Mouse (Mus musculus) hindbrain, embryonic 14.5 days (tissue): ENCODE measurements around the gene Bckdhb. TPM values are rescaled to one million over a fixed set of nuclear protein-coding genes. Genes with fewer than 3 reads are reported as not detected.

Experiments used
- ATAC-seq: fragments of 200-750 bp; cut with Nextera tagmentation; 2 replicates; pipeline ENCODE4 v1.8.0; 2017; ENCODE audit warnings: moderate number of reproducible peaks, mild to moderate bottlenecking, moderate TSS enrichment, moderate library complexity; ENCODE audit not compliant: low FRiP score
- DNase-seq: peaks from one replicate; pipeline ENCODE4 v3.0.0-alpha.2; 2015; ENCODE audit warnings: low spot score
- H3K27ac ChIP-seq: fragments of 300-500 bp; sonication (generic); 2 replicates; pipeline ENCODE4 v1.5.1; 2014; ENCODE audit warnings: mild to moderate bottlenecking, moderate library complexity
- H3K27me3 ChIP-seq: fragments of 300-500 bp; sonication (generic); 2 replicates; pipeline ENCODE4 v1.6.1; 2014; ENCODE audit warnings: mild to moderate bottlenecking, low read length, mixed read lengths; ENCODE audit not compliant: control insufficient read depth, insufficient read depth
- H3K36me3 ChIP-seq: fragments of 300-500 bp; sonication (generic); replicated peaks from 2 replicates; pipeline ENCODE4 v1.6.1; 2014; ENCODE audit not compliant: control insufficient read depth, insufficient read depth
- H3K4me1 ChIP-seq: fragments of 300-500 bp; sonication (generic); replicated peaks from 2 replicates; pipeline ENCODE4 v1.6.1; 2014; ENCODE audit warnings: antibody characterized with exemption, low read length, mixed read lengths; ENCODE audit not compliant: control insufficient read depth, insufficient read depth
- H3K4me2 ChIP-seq: fragments of 300-500 bp; sonication (generic); replicated peaks from 2 replicates; pipeline ENCODE4 v1.6.1; 2014; ENCODE audit warnings: mild to moderate bottlenecking, moderate library complexity
- H3K4me3 ChIP-seq: fragments of 300-500 bp; sonication (generic); replicated peaks from 2 replicates; pipeline ENCODE4 v1.5.1; 2014; ENCODE audit warnings: mild to moderate bottlenecking, low read length
- H3K9ac ChIP-seq: fragments of 300-500 bp; sonication (generic); 2 replicates; pipeline ENCODE4 v1.6.1; 2014
- H3K9me3 ChIP-seq: fragments of 300-500 bp; sonication (generic); 2 replicates; pipeline ENCODE4 v1.6.1; 2016; ENCODE audit warnings: low read length; ENCODE audit not compliant: control insufficient read depth
- WGBS: fragments of 180-500 bp; shearing (Covaris S2); extraction: QIAGEN DNeasy Blood & Tissue Kit; methylation state at CpG from one replicate; pipeline ENCODE4 v1.1.7; 2014; 5-methylcytosine and 5-hydroxymethylcytosine counted together
- polyA plus RNA-seq: library from polyadenylated mRNA; unstranded; fragments of >200 nt; fragmentation: Nextera tagmentation; extraction: Ambion mirVana; gene quantifications from 2 replicates; pipeline ENCODE4 v1.2.1, GENCODE M21; 2014

Bckdhb gene
- polyA plus RNA-seq, 1 experiment from 2014 or later = 32.5 TPM

- H3K4me3 ChIP-seq = no peak overlapping the region
- H3K27ac ChIP-seq = no peak overlapping the region
- no peaks in the 10 kb centered on the region for H3K27me3 ChIP-seq
- H3K4me2 ChIP-seq = no peak overlapping the region
- no peaks in the 10 kb centered on the region for H3K9me3 ChIP-seq
- no peaks in the 10 kb centered on the region for H3K4me1 ChIP-seq
- peak; percentile 95 for DNase-seq
- peak; percentile 91 for ATAC-seq
- WGBS = 58% methylated on average over 15 of the region's 15 CpGs
- H3K36me3 ChIP-seq = no peaks in the 10 kb centered on the region
- H3K9ac ChIP-seq = no peak overlapping the region
Observed at GRCm38 (mm10) chr9:83956632-83957314, 31.8 kb downstream of the Bckdhb start.

- DNase-seq (peak; percentile 71), ATAC-seq (peak; percentile 82; the same call in 1 of the 2 replicates)
- H3K4me3 ChIP-seq = no peak overlapping the region
- H3K27ac ChIP-seq = peak overlapping the region; percentile 59; the same call in 1 of the 2 replicates
- 49% methylated on average over 10 of the region's 10 CpGs for WGBS
- H3K4me2 ChIP-seq = no peak overlapping the region
- H3K36me3 ChIP-seq = no peaks in the 10 kb centered on the region
- no peaks in the 10 kb centered on the region for H3K27me3 ChIP-seq
- H3K9me3 ChIP-seq = no peaks in the 10 kb centered on the region
- no peak overlapping the region for H3K9ac ChIP-seq
- H3K4me1 ChIP-seq = 0 out of 2 replicates have a peak, but pooled peaks cover 2% of the 10 kb centered on the region
Observed at GRCm38 (mm10) chr9:83962098-83963086, 37.4 kb downstream of the Bckdhb start.

GRCm38 (mm10) chr9:83963296-83963695, 38.4 kb downstream of the Bckdhb start:
- Histone ChIP-seq H3K4me2 (no peak overlapping the region), H3K27ac (no peak overlapping the region), H3K27me3 (no peaks in the 10 kb centered on the region), H3K36me3 (no peaks in the 10 kb centered on the region), H3K4me3 (no peak overlapping the region), H3K9me3 (no peaks in the 10 kb centered on the region), H3K4me1 (0 out of 2 replicates have a peak, but pooled peaks cover 2% of the 10 kb centered on the region), H3K9ac (no peak overlapping the region)
- DNase-seq (no peak), ATAC-seq (no peak)
- 80% methylated on average over 10 of the region's 10 CpGs for WGBS

GRCm38 (mm10) chr9:83964376-83964775, 39.4 kb downstream of the Bckdhb start:
- 94% methylated on average over 4 of the region's 4 CpGs for WGBS
- no peaks in the 10 kb centered on the region for H3K9me3 ChIP-seq
- no peak overlapping the region for H3K27ac ChIP-seq
- ATAC-seq (no peak), DNase-seq (no peak)
- no peak overlapping the region for H3K9ac ChIP-seq
- H3K36me3 ChIP-seq = no peaks in the 10 kb centered on the region
- no peak overlapping the region for H3K4me2 ChIP-seq
- no peaks in the 10 kb centered on the region for H3K27me3 ChIP-seq
- no peak overlapping the region for H3K4me3 ChIP-seq
- 0 out of 2 replicates have a peak, but pooled peaks cover 2% of the 10 kb centered on the region for H3K4me1 ChIP-seq

- H3K27ac ChIP-seq = no peak overlapping the region
- no peak overlapping the region for H3K4me2 ChIP-seq
- no peaks in the 10 kb centered on the region for H3K9me3 ChIP-seq
- H3K4me1 ChIP-seq = no peaks in the 10 kb centered on the region
- H3K27me3 ChIP-seq = no peaks in the 10 kb centered on the region
- ATAC-seq (no peak), DNase-seq (no peak)
- H3K4me3 ChIP-seq = no peak overlapping the region
- H3K36me3 ChIP-seq = no peaks in the 10 kb centered on the region
- 80% methylated on average over 9 of the region's 9 CpGs for WGBS
- H3K9ac ChIP-seq = no peak overlapping the region
Observed at GRCm38 (mm10) chr9:83967439-83968050, 42.6 kb downstream of the Bckdhb start.

DNA sequence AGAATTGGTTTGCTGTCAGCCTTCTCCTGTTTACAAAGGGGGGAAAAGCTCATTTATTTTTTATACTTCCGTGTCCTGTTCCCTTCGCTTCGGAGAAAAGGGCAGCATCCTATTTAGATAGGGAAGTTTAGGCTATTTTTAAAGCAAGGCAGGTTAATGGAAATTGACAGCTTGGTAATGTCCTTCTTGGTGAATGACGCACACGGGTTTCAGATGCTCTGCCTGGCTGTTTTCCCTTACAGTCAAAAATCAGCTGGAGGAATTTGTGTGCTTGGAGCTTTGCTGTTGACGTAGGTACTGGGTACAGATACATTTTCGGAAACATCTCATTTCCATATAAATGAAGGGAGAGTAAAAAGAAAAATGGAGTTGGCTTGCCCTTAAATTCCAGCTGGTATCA, 44.4 kb downstream of the Bckdhb start:
- DNase-seq (no peak), ATAC-seq (no peak)
- WGBS = 68% methylated on average over 7 of the region's 7 CpGs
- no peaks in the 10 kb centered on the region for H3K27me3 ChIP-seq
- no peaks in the 10 kb centered on the region for H3K36me3 ChIP-seq
- H3K4me2 ChIP-seq = no peak overlapping the region
- H3K9me3 ChIP-seq = no peaks in the 10 kb centered on the region
- no peaks in the 10 kb centered on the region for H3K4me1 ChIP-seq
- no peak overlapping the region for H3K4me3 ChIP-seq
- H3K27ac ChIP-seq = no peak overlapping the region
- H3K9ac ChIP-seq = no peak overlapping the region

DNA sequence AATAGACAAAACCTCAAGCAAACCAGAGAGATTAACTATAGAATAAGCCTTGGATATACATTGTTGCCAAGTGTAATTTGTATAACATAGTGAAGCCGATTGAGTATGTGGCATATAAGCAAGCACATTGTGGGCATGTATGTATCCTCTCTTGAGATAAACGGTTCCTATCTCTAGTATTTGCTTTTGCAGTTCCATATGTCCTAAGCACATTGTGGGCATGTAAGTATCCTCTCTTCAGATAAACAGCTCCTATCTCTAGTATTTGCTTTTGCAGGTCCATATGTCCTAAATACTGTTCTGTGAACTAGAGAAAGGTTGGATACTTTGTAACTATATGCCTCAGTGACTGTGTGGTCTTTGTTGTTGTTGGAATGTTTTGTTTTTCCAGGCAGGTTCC, 48.5 kb downstream of the Bckdhb start:
- DNase-seq (no peak), ATAC-seq (no peak)
- no peak overlapping the region for H3K27ac ChIP-seq
- no peak overlapping the region for H3K4me3 ChIP-seq
- no peak overlapping the region for H3K4me2 ChIP-seq
- H3K9me3 ChIP-seq = no peaks in the 10 kb centered on the region
- no peaks in the 10 kb centered on the region for H3K27me3 ChIP-seq
- WGBS = 93% methylated on average over 2 of the region's 2 CpGs
- H3K9ac ChIP-seq = no peak overlapping the region
- H3K36me3 ChIP-seq = no peaks in the 10 kb centered on the region
- H3K4me1 ChIP-seq = no peaks in the 10 kb centered on the region

- Histone ChIP-seq H3K9me3 (no peaks in the 10 kb centered on the region), H3K9ac (no peak overlapping the region), H3K27ac (no peak overlapping the region), H3K36me3 (no peaks in the 10 kb centered on the region), H3K27me3 (no peaks in the 10 kb centered on the region), H3K4me1 (no peaks in the 10 kb centered on the region), H3K4me3 (no peak overlapping the region), H3K4me2 (no peak overlapping the region)
- 98% methylated on average over 2 of the region's 2 CpGs for WGBS
- DNase-seq = no peak
- no peak for ATAC-seq
Observed at GRCm38 (mm10) chr9:83975811-83976210, 50.9 kb downstream of the Bckdhb start.

DNA sequence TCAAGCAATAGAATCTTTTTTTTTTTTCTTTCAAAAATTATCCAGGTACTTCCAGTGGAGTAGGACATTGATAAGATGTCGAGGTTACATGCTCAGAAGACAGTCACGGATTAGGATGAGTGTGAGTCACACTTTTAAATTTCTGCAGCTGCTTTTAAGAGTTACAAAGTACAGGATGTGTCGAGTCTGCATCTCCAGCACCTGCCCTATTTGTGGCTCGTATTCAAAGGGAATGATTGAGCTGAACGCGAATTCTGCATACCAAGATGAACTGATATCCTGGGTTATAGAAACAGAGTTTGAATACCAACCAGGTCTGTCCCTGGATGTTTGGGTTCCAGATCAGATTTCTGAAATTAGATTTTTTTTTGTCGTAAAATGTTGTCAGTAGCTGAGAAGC, 56.3 kb downstream of the Bckdhb start:
- Histone ChIP-seq H3K36me3 (no peaks in the 10 kb centered on the region), H3K9ac (no peak overlapping the region), H3K27ac (no peak overlapping the region), H3K4me1 (no peaks in the 10 kb centered on the region), H3K4me3 (no peak overlapping the region), H3K9me3 (0 out of 2 replicates have a peak, but pooled peaks cover 3% of the 10 kb centered on the region), H3K4me2 (no peak overlapping the region), H3K27me3 (no peaks in the 10 kb centered on the region)
- 90% methylated on average over 7 of the region's 7 CpGs for WGBS
- DNase-seq = no peak
- no peak for ATAC-seq
